Mouse (Mus musculus) kidney, adult 11 months (tissue): ENCODE results near the gene Cox10.

ENCODE experiments used
- DNase-seq: peaks from one replicate; pipeline ENCODE4 v3.0.0; 2022

Gene Cox10

GRCm38 (mm10) chr11:63991958-63992357 lies 87.3 kb downstream of the Cox10 start:
- DNase-seq: no peak

- DNase-seq: no peak
These were observed 88.5 kb downstream of the Cox10 start for GRCm38 (mm10) chr11:63990759-63991158.

DNA sequence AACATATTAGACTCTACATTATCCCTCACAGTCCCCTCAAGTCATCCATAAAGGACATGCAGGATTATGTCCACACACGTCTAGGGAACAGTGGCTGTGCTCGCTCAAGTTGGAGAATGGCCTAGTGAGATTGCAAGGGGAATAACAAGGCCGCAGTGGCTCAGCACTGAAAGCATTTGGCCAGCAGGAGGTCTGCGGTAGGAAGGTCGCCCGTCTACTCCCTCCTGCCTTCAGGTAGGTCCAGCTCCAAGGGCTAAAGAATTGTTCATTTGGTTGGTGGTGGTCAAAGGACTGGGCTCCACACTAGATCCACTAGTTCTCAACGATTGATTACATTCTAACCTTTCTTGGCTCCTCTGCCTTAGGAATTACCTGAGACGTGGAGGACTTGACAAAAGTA lies 89.0 kb downstream of the Cox10 start:
- no peak for DNase-seq

DNA sequence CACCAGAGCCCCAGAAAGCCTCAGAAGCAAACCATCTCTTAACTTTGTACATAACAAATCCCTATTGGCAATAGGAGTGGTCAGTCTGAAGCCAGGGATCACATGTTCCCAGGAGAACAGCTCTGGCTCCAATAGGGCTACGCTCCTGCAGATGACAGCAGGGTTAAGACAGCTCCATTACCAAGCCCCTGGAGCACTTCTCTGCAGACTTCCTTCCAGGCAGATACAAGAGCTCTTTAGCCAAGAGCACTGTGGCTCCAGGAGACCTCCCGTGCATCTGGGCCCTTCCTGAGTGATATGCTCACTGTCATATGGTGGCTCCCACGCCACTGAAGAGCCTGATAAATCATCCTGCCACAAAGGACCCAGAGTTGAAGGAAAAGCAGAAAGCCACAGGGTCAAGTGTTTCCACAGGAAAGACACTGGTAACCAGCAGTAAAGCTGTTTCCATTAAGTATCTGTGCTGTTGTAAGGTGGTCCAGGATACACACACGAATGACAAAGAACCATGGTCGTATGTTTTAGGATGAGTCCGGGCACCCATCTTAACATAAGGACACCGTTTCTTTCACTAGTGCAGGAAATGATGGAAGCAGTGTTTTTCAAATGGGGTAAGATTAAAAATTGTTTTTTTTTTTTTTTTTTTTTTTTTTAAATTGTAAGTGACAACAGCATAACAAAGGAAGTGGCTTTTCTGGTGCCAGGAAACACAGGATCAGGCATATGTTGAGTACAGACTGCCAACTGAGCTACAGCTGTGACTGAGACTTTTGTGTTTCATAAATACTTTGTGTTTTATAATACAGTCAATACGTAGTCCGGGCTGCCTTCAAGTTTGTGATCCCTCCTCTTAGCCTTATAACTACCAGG lies 90.0 kb downstream of the Cox10 start:
- no peak for DNase-seq

GRCm38 (mm10) chr11:63988031-63988665 lies 91.1 kb downstream of the Cox10 start:
- DNase-seq: no peak

DNA sequence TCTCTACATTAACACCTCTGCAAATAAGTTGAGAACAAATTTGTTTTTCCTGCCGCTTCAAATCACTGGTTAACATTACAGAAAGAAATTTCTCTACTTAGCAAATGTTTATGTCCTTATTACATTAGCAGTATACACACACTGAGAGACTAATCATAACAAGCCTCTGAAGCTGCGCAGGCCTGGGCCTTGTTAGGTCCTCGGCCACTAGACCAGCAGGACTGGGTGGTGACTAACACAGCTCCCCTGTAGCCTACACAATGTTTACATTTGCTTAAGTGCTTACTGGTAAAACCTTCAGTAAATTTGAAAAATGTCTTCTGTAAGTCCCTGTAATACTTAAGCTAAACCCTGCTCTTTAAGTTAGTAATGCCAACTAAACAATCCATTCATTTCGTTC lies 92.6 kb downstream of the Cox10 start:
- DNase-seq: no peak

DNA sequence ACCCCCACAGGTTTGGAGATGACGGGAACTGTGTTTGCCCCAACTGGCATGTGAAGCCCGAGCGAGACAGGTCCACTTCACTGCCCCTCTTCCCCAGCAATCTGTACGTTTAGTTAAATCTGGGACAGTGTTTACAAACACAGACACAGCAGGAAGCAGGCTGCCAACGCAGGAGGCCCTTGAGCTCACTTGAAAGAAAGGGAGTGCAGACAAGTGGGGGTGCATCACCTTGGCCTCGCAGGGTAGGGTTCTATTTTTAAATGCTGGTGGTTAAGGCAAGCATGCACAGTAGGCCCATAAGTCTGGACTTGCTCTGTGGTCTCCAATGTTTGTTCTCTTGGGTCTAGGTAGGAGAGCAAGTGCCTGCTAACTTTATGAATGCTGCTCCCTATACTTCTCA lies 93.8 kb downstream of the Cox10 start:
- no peak for DNase-seq

GRCm38 (mm10) chr11:63984622-63985168 lies 94.6 kb downstream of the Cox10 start:
- DNase-seq: no peak

- DNase-seq: no peak
These were observed 101.5 kb downstream of the Cox10 start for GRCm38 (mm10) chr11:63977741-63978140.

- DNase-seq: no peak
These were observed 102.5 kb downstream of the Cox10 start for GRCm38 (mm10) chr11:63976775-63977174.

DNA sequence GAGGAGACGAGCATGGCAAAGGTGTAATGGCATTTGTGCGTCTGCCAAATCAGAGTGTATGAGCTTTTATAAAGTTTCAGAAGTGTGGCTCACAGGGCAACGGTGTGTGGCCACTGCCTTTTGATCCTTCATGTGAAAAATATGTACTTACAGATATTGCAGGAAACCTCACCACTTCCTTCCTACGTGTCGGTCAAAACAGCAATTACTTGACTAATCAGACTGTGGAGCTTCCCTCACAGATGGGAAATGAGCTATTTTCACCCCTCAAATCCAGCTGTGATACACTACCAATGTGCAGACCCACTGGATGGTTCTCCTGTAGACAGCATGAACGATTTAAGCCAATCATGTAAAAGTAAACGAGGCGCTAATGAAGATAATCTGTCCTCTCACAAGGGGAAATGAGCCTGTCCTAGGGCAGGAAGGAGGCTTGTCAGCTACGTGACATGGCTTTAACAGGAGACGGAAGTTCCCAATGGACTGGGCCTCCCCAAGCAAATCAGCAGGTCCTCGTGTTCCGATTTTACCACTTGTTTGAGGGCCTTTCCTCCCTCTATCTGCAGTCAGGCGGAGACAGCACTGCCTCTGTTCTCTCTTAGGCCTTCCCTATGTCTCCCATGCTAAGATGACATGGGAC lies 103.9 kb downstream of the Cox10 start:
- DNase-seq: no peak

- DNase-seq: no peak
These were observed 105.3 kb downstream of the Cox10 start for GRCm38 (mm10) chr11:63973973-63974372.

DNA sequence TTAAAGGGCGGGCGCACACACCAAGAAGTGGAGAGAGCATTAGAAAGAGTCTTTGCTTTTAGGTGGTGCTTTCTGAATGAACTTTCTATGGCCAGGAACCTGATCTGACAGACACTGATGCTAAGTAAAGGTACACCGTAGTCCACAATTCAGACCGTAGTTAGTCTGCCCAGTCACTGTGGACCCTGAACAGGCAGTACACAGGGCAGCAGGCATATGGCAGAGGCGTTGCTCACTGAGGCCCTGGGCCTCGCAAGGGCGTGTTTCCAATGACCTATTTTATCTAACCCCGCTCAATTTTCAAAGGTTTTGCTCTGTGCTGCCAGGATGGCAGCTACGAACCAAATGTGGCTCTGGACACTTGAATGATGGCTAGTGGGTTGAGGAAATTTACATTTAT lies 107.8 kb downstream of the Cox10 start:
- DNase-seq: no peak

- no peak for DNase-seq
These were observed 108.5 kb downstream of the Cox10 start for GRCm38 (mm10) chr11:63970818-63971217.

DNA sequence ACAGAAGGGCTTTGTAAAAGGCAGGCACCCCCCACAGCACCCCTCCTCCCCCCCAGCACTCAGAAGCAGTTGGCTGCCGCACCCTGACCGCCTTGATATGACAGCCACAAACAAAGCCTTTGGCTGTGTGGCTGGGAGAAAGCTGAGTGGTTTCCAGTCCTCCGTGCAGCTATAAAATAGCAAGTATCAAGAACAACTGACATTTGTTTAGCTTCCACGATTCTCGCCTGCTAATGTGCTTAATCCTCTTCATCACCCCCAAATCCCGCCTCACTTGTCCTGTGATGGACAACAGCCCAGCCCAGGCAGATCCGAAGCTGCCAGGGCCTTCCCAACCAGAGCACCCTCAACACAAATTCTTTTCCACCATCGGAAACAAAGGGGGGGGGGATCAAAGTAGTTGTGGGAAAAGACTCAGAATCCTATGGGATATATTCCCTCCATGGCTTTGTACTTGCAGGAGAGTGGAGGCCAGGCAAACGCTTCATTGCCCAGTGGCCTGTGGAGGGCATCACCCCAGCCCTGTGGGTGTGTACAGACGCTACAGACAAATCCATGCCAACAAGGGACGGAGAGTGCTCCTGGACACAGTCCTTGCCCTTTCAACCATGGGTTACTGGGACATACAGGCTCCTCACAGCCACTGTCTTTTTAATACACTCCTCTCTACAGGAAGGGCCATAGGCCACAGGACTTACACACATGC lies 109.9 kb downstream of the Cox10 start:
- peak; percentile 55 for DNase-seq

- DNase-seq: no peak
These were observed 110.8 kb downstream of the Cox10 start for GRCm38 (mm10) chr11:63968388-63969035.

DNA sequence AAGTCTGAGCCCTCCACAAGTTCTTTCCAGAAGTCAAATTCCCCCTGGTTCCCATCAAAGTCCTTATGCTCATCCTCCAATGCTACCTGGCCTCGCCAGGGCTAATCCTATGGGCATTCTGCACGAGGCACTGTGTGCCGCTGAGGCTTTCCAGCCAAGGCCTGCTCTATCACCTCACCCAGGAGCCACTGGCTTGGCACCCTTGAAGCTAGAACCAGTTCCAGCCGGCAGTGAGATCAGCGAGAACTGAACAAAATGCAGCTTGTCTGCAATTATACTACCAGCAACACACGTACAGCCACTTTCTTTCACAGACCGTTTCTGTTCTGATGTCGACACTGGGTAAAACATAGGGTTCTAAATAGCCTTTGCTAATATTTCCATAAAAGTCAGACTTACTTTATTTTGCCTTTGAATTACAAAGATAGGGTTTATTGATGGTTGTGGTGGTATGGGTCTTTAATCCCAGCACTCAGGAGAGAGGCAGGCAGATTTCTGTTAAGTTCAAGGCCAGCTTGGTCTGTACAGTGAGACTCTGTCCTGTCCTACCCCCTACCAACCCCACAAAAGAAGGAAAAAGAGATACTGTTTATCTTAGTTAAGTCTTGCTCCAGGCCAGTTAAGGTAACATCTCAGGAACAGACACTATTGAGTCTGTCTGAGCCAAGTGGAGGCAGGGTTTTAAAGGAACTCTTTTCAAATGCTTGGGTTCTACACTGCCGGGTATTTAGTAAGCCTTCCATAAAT lies 111.5 kb downstream of the Cox10 start:
- peak; percentile 51 for DNase-seq

DNA sequence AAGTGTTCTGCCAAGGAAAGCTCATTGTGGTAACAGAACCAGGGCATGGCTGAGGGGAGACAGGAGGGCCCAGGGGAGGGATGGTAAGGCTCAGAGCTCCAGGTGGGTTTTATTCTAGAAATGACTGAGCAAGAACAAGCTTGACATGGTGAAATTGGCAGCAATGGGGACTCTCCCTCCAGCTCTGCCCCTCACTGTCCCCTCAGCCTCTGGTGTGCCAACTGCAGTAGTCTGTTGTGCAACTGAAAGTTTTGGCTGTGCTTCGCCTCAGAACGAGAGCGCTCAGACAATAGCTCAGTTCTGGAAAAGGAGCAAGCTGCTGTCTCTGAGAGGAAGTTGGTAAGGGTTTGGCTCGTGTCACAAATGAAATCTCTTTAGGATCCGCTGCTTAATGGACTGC lies 113.8 kb downstream of the Cox10 start:
- no peak for DNase-seq

- no peak for DNase-seq
These were observed 122.1 kb downstream of the Cox10 start for GRCm38 (mm10) chr11:63957207-63957606.

GRCm38 (mm10) chr11:63956748-63957147 lies 122.5 kb downstream of the Cox10 start:
- no peak for DNase-seq

DNA sequence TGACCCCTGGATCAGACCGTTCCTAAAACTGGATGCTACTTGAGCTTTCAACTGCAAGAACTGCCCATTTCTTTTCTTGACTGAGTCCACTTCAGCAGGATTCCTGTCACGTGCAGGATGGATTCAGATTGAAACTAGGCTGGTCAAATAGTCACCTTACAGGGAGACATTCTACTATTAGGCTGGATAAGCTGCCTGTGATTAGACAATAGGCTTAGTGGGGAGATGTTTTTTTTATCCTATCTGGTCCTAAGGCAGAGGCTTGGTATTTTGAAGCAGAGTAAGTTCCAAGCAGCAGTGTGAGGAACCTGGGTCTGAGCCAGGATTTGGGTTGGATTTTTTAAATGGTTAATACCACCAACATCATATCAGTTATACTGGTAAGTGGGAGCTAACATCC lies 125.4 kb downstream of the Cox10 start:
- no peak for DNase-seq

DNA sequence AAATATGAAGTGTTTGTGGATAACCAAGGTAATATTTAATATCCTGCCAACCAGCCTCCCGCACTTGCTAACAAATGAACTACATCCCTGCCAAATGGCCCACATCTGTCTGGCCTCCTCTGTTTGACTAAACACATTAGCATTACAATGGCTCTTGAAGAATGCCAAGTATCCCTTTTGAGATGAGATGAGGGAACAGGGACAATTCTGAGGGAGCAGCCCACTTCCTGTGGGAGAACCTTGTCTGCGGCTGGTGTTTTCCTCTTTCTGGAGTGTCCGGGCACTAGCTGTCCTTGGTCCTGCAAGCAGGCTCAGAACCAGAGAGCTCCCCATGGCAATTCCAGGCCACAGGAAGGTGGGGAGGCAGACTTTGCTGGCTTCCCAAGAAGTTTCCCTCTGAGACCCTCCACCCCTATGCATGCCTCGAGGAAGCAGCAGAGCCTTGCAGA lies 126.5 kb downstream of the Cox10 start:
- no peak for DNase-seq
